Mouse (Mus musculus): Measurements from ENCODE around the gene Tcn2. TPM values are rescaled to one million over a fixed set of nuclear protein-coding genes. Genes with fewer than 3 reads are reported as not detected.

Tcn2 gene
- total and polyA plus RNA-seq, 3 experiments: 0.36 to 9.2 (median 7.1) TPM

- no peak overlapping the region for H3K4me3 ChIP-seq (ENCODE audit: low read depth, low read length)
- peaks cover 4% of the 10 kb centered on the region; the same call in 1 of the 2 replicates for H3K27me3 ChIP-seq (ENCODE audit: insufficient read depth, low read length)
- no peak for TF ChIP-seq GATA2 (IDR thresholded peaks at IDR 0.05; ENCODE audit: borderline replicate concordance, low read depth, low read length)
- peak; percentile 74 for TF ChIP-seq CTCF (IDR thresholded peaks at IDR 0.05; ENCODE audit: low read depth, low read length)
- ATAC-seq (ENCODE audit: extremely low read depth, insufficient number of reproducible peaks, low FRiP score, poor library complexity, severe bottlenecking) (no peak), DNase-seq (ENCODE audit: low spot score) (peak; percentile 28)
- no peaks in the 10 kb centered on the region for H3K36me3 ChIP-seq (replicated peaks)
- no peaks in the 10 kb centered on the region for H3K9me3 ChIP-seq (replicated peaks)
- no peaks in the 10 kb centered on the region for H3K4me1 ChIP-seq (ENCODE audit: insufficient read depth, low read depth, low read length)
Observed at GRCm38 (mm10) chr11:3879836-3880235, 52.1 kb downstream of the Tcn2 start.

- Histone ChIP-seq H3K36me3 (replicated peaks) (no peaks in the 10 kb centered on the region), H3K9me3 (replicated peaks) (no peaks in the 10 kb centered on the region), H3K4me3 (ENCODE audit: low read depth, low read length) (no peak overlapping the region), H3K4me1 (ENCODE audit: insufficient read depth, low read depth, low read length) (no peaks in the 10 kb centered on the region), H3K27me3 (ENCODE audit: insufficient read depth, low read length) (peaks cover 4% of the 10 kb centered on the region; the same call in 1 of the 2 replicates)
- DNase-seq (ENCODE audit: low spot score) (no peak), ATAC-seq (ENCODE audit: extremely low read depth, insufficient number of reproducible peaks, low FRiP score, poor library complexity, severe bottlenecking) (no peak)
- TF ChIP-seq POLR2AphosphoS5 (IDR thresholded peaks at IDR 0.05; ENCODE audit: insufficient replicate concordance, low read depth, low read length): no peak
- no peak for TF ChIP-seq GATA2 (IDR thresholded peaks at IDR 0.05; ENCODE audit: borderline replicate concordance, low read depth, low read length)
- TF ChIP-seq TAL1 (conservative IDR thresholded peaks at IDR 0.05; ENCODE audit: low read depth, low read length): no peak
- no peak for TF ChIP-seq GATA1 (IDR thresholded peaks at IDR 0.05; ENCODE audit: borderline replicate concordance, low read length)
Observed at GRCm38 (mm10) chr11:3878660-3879059, 53.3 kb downstream of the Tcn2 start.

GRCm38 (mm10) chr11:3876419-3876818 lies 55.5 kb downstream of the Tcn2 start:
- DNase-seq (ENCODE audit: low spot score) (no peak), ATAC-seq (ENCODE audit: extremely low read depth, insufficient number of reproducible peaks, low FRiP score, poor library complexity, severe bottlenecking) (no peak)
- Histone ChIP-seq H3K36me3 (replicated peaks) (no peaks in the 10 kb centered on the region), H3K9me3 (replicated peaks) (no peaks in the 10 kb centered on the region), H3K4me1 (ENCODE audit: insufficient read depth, low read depth, low read length) (no peaks in the 10 kb centered on the region), H3K27me3 (ENCODE audit: insufficient read depth, low read length) (peaks cover 9% of the 10 kb centered on the region; the same call in 1 of the 2 replicates), H3K4me3 (ENCODE audit: low read depth, low read length) (no peak overlapping the region)
- TF ChIP-seq GATA2 (IDR thresholded peaks at IDR 0.05; ENCODE audit: borderline replicate concordance, low read depth, low read length) (no peak), CTCF (IDR thresholded peaks at IDR 0.05; ENCODE audit: low read depth, low read length) (no peak), POLR2AphosphoS5 (IDR thresholded peaks at IDR 0.05; ENCODE audit: insufficient replicate concordance, low read depth, low read length) (no peak), GATA1 (IDR thresholded peaks at IDR 0.05; ENCODE audit: borderline replicate concordance, low read length) (no peak), TAL1 (conservative IDR thresholded peaks at IDR 0.05; ENCODE audit: low read depth, low read length) (no peak)

Other genes starting within 250 kb of the Tcn2 start
- gene Osbp2, start 68.3 kb downstream of the Tcn2 start, total RNA-seq (2014; fragmentation: Nextera tagmentation): not detected in 2 replicates
- gene Osbp2, start 68.3 kb downstream of the Tcn2 start, total RNA-seq (2017): 0.12 and 0.22 TPM in 2 replicates
- not detected in 2 replicates for gene Osbp2, start 68.3 kb downstream of the Tcn2 start, polyA plus RNA-seq (2012)
- not detected in 2 replicates for gene 4921536K21Rik, start 37.1 kb downstream of the Tcn2 start, total RNA-seq (2014; fragmentation: Nextera tagmentation)
- gene 4921536K21Rik, start 37.1 kb downstream of the Tcn2 start, total RNA-seq (2017): 0.05 TPM in 1 of 2 replicates, not detected in the other
- gene 4921536K21Rik, start 37.1 kb downstream of the Tcn2 start, polyA plus RNA-seq (2012): not detected in 2 replicates
- not detected in 2 replicates for gene Dusp18, start 36.9 kb downstream of the Tcn2 start, total RNA-seq (2014; fragmentation: Nextera tagmentation)
- gene Dusp18, start 36.9 kb downstream of the Tcn2 start, total RNA-seq (2017): 0.11 and 0.12 TPM in 2 replicates
- gene Dusp18, start 36.9 kb downstream of the Tcn2 start, polyA plus RNA-seq (2012): not detected in 2 replicates
- gene Slc35e4, start 17.5 kb downstream of the Tcn2 start, total RNA-seq (2014; fragmentation: Nextera tagmentation): not detected in 2 replicates
- gene Slc35e4, start 17.5 kb downstream of the Tcn2 start, total RNA-seq (2017): 0.05 TPM in 1 of 2 replicates, not detected in the other
- not detected in 2 replicates for gene Slc35e4, start 17.5 kb downstream of the Tcn2 start, polyA plus RNA-seq (2012)
- gene Pes1, start 31.8 kb upstream of the Tcn2 start, total RNA-seq (2014; fragmentation: Nextera tagmentation): 127 and 141 TPM in 2 replicates
- gene Pes1, start 31.8 kb upstream of the Tcn2 start, total RNA-seq (2017): 166 and 213 TPM in 2 replicates
- gene Pes1, start 31.8 kb upstream of the Tcn2 start, polyA plus RNA-seq (2012): 36.3 and 73.0 TPM in 2 replicates
- gene 4930556J24Rik, start 44.6 kb upstream of the Tcn2 start, total RNA-seq (2014; fragmentation: Nextera tagmentation): not detected in 2 replicates
- 0.12 and 0.16 TPM in 2 replicates for gene 4930556J24Rik, start 44.6 kb upstream of the Tcn2 start, total RNA-seq (2017)
- not detected in 2 replicates for gene 4930556J24Rik, start 44.6 kb upstream of the Tcn2 start, polyA plus RNA-seq (2012)
- gene Gal3st1, start 51.5 kb upstream of the Tcn2 start, total RNA-seq (2014; fragmentation: Nextera tagmentation): not detected in 2 replicates
- not detected in 2 replicates for gene Gal3st1, start 51.5 kb upstream of the Tcn2 start, total RNA-seq (2017)
- not detected in 2 replicates for gene Gal3st1, start 51.5 kb upstream of the Tcn2 start, polyA plus RNA-seq (2012)
- not detected in 2 replicates for gene Sec14l4, start 99.3 kb upstream of the Tcn2 start, total RNA-seq (2014; fragmentation: Nextera tagmentation)
- gene Sec14l4, start 99.3 kb upstream of the Tcn2 start, total RNA-seq (2017): 0.06 and 0.11 TPM in 2 replicates
- gene Sec14l4, start 99.3 kb upstream of the Tcn2 start, polyA plus RNA-seq (2012): not detected in 2 replicates
- not detected in 2 replicates for gene Sec14l3, start 132.7 kb upstream of the Tcn2 start, total RNA-seq (2014; fragmentation: Nextera tagmentation)
- gene Sec14l3, start 132.7 kb upstream of the Tcn2 start, total RNA-seq (2017): 0.11 TPM in 1 of 2 replicates, not detected in the other
- gene Sec14l3, start 132.7 kb upstream of the Tcn2 start, polyA plus RNA-seq (2012): not detected in 2 replicates
- 5.4 and 6.5 TPM in 2 replicates for gene Mtfp1, start 163.3 kb upstream of the Tcn2 start, total RNA-seq (2014; fragmentation: Nextera tagmentation)
- 10.5 and 12.7 TPM in 2 replicates for gene Mtfp1, start 163.3 kb upstream of the Tcn2 start, total RNA-seq (2017)
- gene Mtfp1, start 163.3 kb upstream of the Tcn2 start, polyA plus RNA-seq (2012): 12.3 and 14.2 TPM in 2 replicates
- gene Sec14l2, start 191.3 kb upstream of the Tcn2 start, total RNA-seq (2014; fragmentation: Nextera tagmentation): 13.7 and 13.8 TPM in 2 replicates
- 4.6 and 6.6 TPM in 2 replicates for gene Sec14l2, start 191.3 kb upstream of the Tcn2 start, total RNA-seq (2017)
- gene Sec14l2, start 191.3 kb upstream of the Tcn2 start, polyA plus RNA-seq (2012): 3.3 and 3.5 TPM in 2 replicates
- 2.8 and 4.0 TPM in 2 replicates for gene Rnf215, start 203.0 kb upstream of the Tcn2 start, total RNA-seq (2014; fragmentation: Nextera tagmentation)
- gene Rnf215, start 203.0 kb upstream of the Tcn2 start, total RNA-seq (2017): 10.5 and 12.9 TPM in 2 replicates
- gene Rnf215, start 203.0 kb upstream of the Tcn2 start, polyA plus RNA-seq (2012): 4.5 and 5.1 TPM in 2 replicates
- 1.1 and 4.1 TPM in 2 replicates for gene Ccdc157, start 228.1 kb upstream of the Tcn2 start, total RNA-seq (2014; fragmentation: Nextera tagmentation)
- 2.5 and 3.2 TPM in 2 replicates for gene Ccdc157, start 228.1 kb upstream of the Tcn2 start, total RNA-seq (2017)
- gene Ccdc157, start 228.1 kb upstream of the Tcn2 start, polyA plus RNA-seq (2012): 1.1 and 1.3 TPM in 2 replicates
- 103 and 124 TPM in 2 replicates for gene Sf3a1, start 228.2 kb upstream of the Tcn2 start, total RNA-seq (2014; fragmentation: Nextera tagmentation)
- 35.4 and 39.0 TPM in 2 replicates for gene Sf3a1, start 228.2 kb upstream of the Tcn2 start, total RNA-seq (2017)
- gene Sf3a1, start 228.2 kb upstream of the Tcn2 start, polyA plus RNA-seq (2012): 138 and 174 TPM in 2 replicates

All from G1E (cell line).